In the genomic region with DNA sequence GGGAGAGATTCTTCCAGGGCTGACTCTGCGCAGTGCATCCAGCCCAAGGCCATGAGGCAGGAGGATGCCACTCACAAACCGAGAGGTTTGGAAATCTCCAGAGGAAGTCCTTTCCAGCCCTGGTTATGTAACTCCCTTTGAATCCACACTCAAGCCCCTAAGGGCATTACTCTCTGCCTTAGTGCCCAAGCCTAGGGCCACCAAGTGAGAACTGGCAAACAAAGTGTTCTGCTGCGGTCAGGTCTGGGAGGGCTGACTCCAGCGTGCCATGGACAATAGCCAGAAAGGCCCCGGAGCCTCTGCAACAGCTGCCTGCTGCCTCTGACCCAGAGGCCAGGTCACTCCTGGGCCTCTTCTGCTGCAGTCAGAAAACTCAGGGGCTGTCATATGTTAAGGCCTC, we compare ENCODE assay signal across 11 mouse cellular contexts. TPM values are rescaled to one million over a fixed set of nuclear protein-coding genes. Genes with fewer than 3 reads are reported as not detected.
DNase-seq lines count a peak whose midpoint lies in the region; ATAC-seq and TF ChIP-seq lines count a peak whose summit lies in the region.
"Had no signal": no experiment of that assay in that cellular context is flagged by ENCODE, and none has a peak within 500 bp of the region (broad histone marks: within the 10 kb centered on the region; RNA-seq: fewer than 3 reads in every experiment).

No protein-coding gene starts in this region.

- peaks cover 2% of the 10 kb centered on the region; the same call in 1 of the 2 replicates for H3K79me2 ChIP-seq in heart, adult 2 months (replicated peaks; ENCODE audit: control insufficient read depth, insufficient read depth, low read length)

- TF ChIP-seq POLR2A in heart, adult 2 months (IDR thresholded peaks at IDR 0.05; ENCODE audit: insufficient read depth, low read depth, low read length), result no peak

- no peak for ATAC-seq in limb, embryonic 13.5 days (ENCODE audit: low FRiP score, low read depth)

- no peaks in the 10 kb centered on the region for H3K27me3 ChIP-seq in heart, adult 2 months (ENCODE audit: control insufficient read depth, insufficient read depth, low read length)
- H3K27me3 ChIP-seq in limb, embryonic 13.5 days, result no peaks in the 10 kb centered on the region
- H3K27me3 ChIP-seq: heart, embryonic 15.5 days had no signal

- H3K9ac ChIP-seq in heart, adult 2 months (ENCODE audit: low read depth, low read length), result no peak overlapping the region
- 0 out of 2 replicates have a peak overlapping the region, but pooled peaks have one; percentile 2 for H3K9ac ChIP-seq in limb, embryonic 13.5 days
- H3K9ac ChIP-seq: heart, embryonic 15.5 days had no signal

- peak overlapping the region; percentile 45 for H3K27ac ChIP-seq in heart, adult 2 months
- no peak overlapping the region for H3K27ac ChIP-seq in limb, embryonic 13.5 days
- H3K27ac ChIP-seq: heart, embryonic 15.5 days had no signal

- WGBS in heart, adult 2 months, result 43% methylated on average over 5 of the region's 5 CpGs
- whole genome bisulfite sequencing in limb, embryonic 13.5 days, result 83% methylated on average over 5 of the region's 5 CpGs

- no peak for TF ChIP-seq EP300 in heart, adult 2 months (IDR thresholded peaks at IDR 0.05; ENCODE audit: insufficient read depth, low read depth, low read length)

- DNase-seq in heart, adult 2 months, result peak in 1 of 2 experiments; percentile 55
- no peak for DNase-seq in heart, adult 8-10 months (ENCODE audit: low spot score)
- DNase-seq in 3T3-L1 (ENCODE audit: low read depth, low spot score), result peak; percentile 33
- DNase-seq in adrenal gland, postnatal 36 days, result peak; percentile 77 to 78
- no peak for DNase-seq in right cerebral cortex, adult 18-20 months
- no peak for DNase-seq in left cerebral cortex, adult 11 months (ENCODE audit: low spot score)
- DNase-seq in layer of hippocampus, adult 11-12 months (ENCODE audit: low spot score), result no peak
- DNase-seq: retina, postnatal 1 day had no signal

- H3K4me3 ChIP-seq in heart, adult 2 months, result no peak overlapping the region
- H3K4me3 ChIP-seq in limb, embryonic 13.5 days, result no peak overlapping the region
- H3K4me3 ChIP-seq: heart, embryonic 15.5 days had no signal

- H3K36me3 ChIP-seq in heart, adult 2 months (ENCODE audit: control insufficient read depth, insufficient read depth, low read length), result peaks cover 6% of the 10 kb centered on the region
- H3K36me3 ChIP-seq in limb, embryonic 13.5 days, result no peaks in the 10 kb centered on the region
- H3K36me3 ChIP-seq: heart, embryonic 15.5 days had no signal

- H3K4me1 ChIP-seq in heart, adult 2 months (ENCODE audit: control insufficient read depth, insufficient read depth, low read length), result peaks cover 23% of the 10 kb centered on the region
- H3K4me1 ChIP-seq in limb, embryonic 13.5 days, result peaks cover 10% of the 10 kb centered on the region

- H3K9me3 ChIP-seq in limb, embryonic 13.5 days, result no peaks in the 10 kb centered on the region
- H3K9me3 ChIP-seq: heart, embryonic 15.5 days had no signal

- H3K4me2 ChIP-seq in limb, embryonic 13.5 days (replicated peaks), result no peak overlapping the region
- H3K4me2 ChIP-seq: heart, embryonic 15.5 days; midbrain, embryonic 11.5 days had no signal

- intact Hi-C loops in heart, adult 2 months (cut with DNase I), result loop anchor here (5.0 kb wide), 1 partner anchor 341 kb away; no protein-coding TSS in a partner anchor

- TF ChIP-seq CTCF in heart, adult 2 months (IDR thresholded peaks at IDR 0.05), result no peak

RNA-seq across cellular contexts. Expression of a gene that starts 1.2 kb away (rescaled TPM):
- total RNA-seq in heart, adult 2 months (2021), result 10 to 100 TPM; 68.6 to 77.2 TPM
- polyA plus RNA-seq in heart, adult 2 months (2012; rRNA removed), result 118 and 171 TPM in 2 replicates
- total RNA-seq in heart, adult 8-10 months (2022), result 10 to 100 TPM; 51.1 to 70.8 (median 68.7) TPM
- 1,000 to 10,000 TPM in 1 of 2 experiments, 100 to 1,000 TPM in 1; 749 to 1,266 TPM for total RNA-seq in adrenal gland, postnatal 36 days (2021)
- 0.34 and 0.55 TPM in 2 replicates for polyA plus RNA-seq in limb, embryonic 13.5 days (2015; fragmentation: Nextera tagmentation; extraction: Ambion mirVana)
- polyA plus RNA-seq: midbrain, embryonic 11.5 days had no signal

RNA-seq across cellular contexts. Expression of a gene that starts 18.9 kb away (rescaled TPM):
- total RNA-seq in heart, adult 2 months (2021), result 100 to 1,000 TPM; 483 to 533 TPM
- polyA plus RNA-seq in heart, adult 2 months (2012; rRNA removed), result 305 and 346 TPM in 2 replicates
- 100 to 1,000 TPM; 498 to 518 (median 508) TPM for total RNA-seq in heart, adult 8-10 months (2022)
- 100 to 1,000 TPM; 306 to 313 TPM for total RNA-seq in adrenal gland, postnatal 36 days (2021)
- polyA plus RNA-seq in limb, embryonic 13.5 days (2015; fragmentation: Nextera tagmentation; extraction: Ambion mirVana), result 345 and 348 TPM in 2 replicates

RNA-seq across cellular contexts. Expression of a gene that starts 32.4 kb away (rescaled TPM):
- under 1 TPM; 0.13 to 0.39 TPM for total RNA-seq in heart, adult 2 months (2021)
- 0.23 and 0.61 TPM in 2 replicates for polyA plus RNA-seq in heart, adult 2 months (2012; rRNA removed)
- under 1 TPM; 0.28 to 0.60 (median 0.49) TPM for total RNA-seq in heart, adult 8-10 months (2022)
- 1 to 10 TPM; 2.3 to 3.7 TPM for total RNA-seq in adrenal gland, postnatal 36 days (2021)
- 4.5 and 5.5 TPM in 2 replicates for polyA plus RNA-seq in limb, embryonic 13.5 days (2015; fragmentation: Nextera tagmentation; extraction: Ambion mirVana)

RNA-seq across cellular contexts. Expression of a gene that starts 47.3 kb away (rescaled TPM):
- total RNA-seq in heart, adult 2 months (2021), result 1 to 10 TPM; 4.3 to 5.2 TPM
- 7.3 and 9.9 TPM in 2 replicates for polyA plus RNA-seq in heart, adult 2 months (2012; rRNA removed)
- 1 to 10 TPM; 4.8 to 5.3 (median 4.9) TPM for total RNA-seq in heart, adult 8-10 months (2022)
- 10 to 100 TPM; 14.0 to 21.1 TPM for total RNA-seq in adrenal gland, postnatal 36 days (2021)
- polyA plus RNA-seq in limb, embryonic 13.5 days (2015; fragmentation: Nextera tagmentation; extraction: Ambion mirVana), result 34.7 and 37.8 TPM in 2 replicates

Comparison
In these comparisons a context has a peak if more than half of its experiments do, and no peak if none do; other contexts are left out.
1. DNase-seq: peak in 3T3-L1 (single experiment) and adrenal gland, postnatal 36 days (2 of 2); none in heart, adult 8-10 months (single experiment), right cerebral cortex, adult 18-20 months (single experiment), left cerebral cortex, adult 11 months (single experiment) and layer of hippocampus, adult 11-12 months (single experiment).
2. RNA of a gene that starts 1.2 kb away (total RNA-seq): 749 to 1,266 TPM in adrenal gland, postnatal 36 days; 68.6 to 77.2 TPM in heart, adult 2 months and 51.1 to 70.8 TPM in heart, adult 8-10 months; every median in the first group is over 4 times any median in the second.